Mouse (Mus musculus) leukemia stem cell, adult 10-12 weeks (primary cell): ENCODE data around the gene Mdh1b. TPM values are rescaled to one million over a fixed set of nuclear protein-coding genes. Genes with fewer than 3 reads are reported as not detected.

ENCODE experiments used
- polyA plus RNA-seq: library from polyadenylated mRNA; stranded (reverse); fragments of >175 nt; gene quantifications from 2 replicates; pipeline ENCODE4 v1.2.3, GENCODE M21; 2012; ENCODE audit warnings: low replicate concordance

The Mdh1b gene
- not detected in 2 replicates for polyA plus RNA-seq

DNA sequence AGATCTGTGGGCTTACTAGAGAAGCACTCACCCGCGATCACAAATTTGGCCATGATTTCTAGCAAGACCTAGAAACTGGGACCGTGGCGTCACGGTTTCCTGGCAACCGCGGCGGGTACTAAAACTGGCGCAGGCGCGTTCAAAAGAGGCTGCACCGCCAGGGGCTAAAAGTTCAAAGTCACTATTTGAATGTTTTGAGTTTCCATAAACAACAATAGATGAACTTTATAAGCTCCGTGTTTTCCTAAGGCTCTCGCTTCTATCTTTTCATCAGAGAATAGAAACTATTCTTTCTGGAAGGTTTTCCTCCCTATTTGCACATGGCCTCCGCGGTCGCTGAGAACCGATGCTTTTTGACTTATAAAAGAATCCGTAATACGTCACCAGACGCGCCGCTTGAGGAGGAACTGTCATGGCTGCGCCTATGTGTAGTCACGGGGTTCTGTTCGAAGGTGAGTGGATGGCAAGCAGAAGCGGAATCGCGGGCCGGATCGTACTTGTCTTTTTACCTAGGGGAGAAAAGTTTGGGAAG lies at the start of gene Mdh1b, which contains the start of gene Fastkd2:
Gene Mdh1b (minus strand): TSS at position 79 of the 532 bp plus-strand sequence.
Gene Fastkd2 (plus strand): TSS at position 375 of the 532 bp plus-strand sequence.

DNA sequence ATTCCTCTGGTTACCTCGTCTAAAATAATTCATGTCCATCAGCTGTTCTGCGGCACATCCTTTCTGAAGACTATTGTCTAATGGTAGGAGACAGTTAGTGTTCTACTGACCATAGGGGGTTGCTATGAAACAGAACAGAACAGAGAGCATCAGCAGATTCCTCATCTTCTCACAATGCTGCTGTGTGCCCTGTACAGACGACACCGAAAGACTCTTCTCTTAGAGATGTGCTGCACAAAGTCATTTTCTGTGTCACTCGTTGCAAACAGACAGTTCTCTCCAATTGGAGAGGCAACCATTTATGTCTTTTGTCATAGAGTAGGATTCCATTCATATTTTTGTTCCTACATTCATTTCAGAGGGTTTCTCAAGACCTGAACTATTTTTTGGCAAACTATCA lies 39.0 kb upstream of the Mdh1b start, which contains the start of gene 4933402D24Rik:
Gene 4933402D24Rik (minus strand): TSS at position 101 of the 400 bp plus-strand sequence.

DNA sequence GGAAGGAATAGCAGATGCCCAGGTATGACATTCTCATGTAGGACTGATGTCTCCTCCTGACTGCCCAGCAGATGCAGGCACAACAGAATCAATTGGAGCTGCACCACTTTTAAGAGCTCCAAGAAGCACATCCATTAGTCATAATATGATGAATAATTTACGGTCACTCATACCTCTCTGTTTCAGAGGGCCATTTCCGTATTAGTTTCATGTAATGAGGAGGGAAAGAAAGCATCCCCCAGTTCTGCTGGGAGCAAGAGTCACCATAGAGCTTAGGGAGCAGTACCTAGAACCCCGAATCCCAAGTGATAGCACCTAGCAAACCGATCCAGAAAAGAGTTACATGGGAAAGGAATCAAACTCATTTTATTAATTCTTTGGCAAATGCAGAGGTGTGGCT lies 43.3 kb downstream of the Mdh1b start, which contains the start of gene Dytn:
Gene Dytn (minus strand): TSS at position 101 of the 400 bp plus-strand sequence.

Other genes with a start within 250 kb of the Mdh1b start
- not detected in 2 replicates for gene Gm39653, start 114.3 kb downstream of the Mdh1b start, polyA plus RNA-seq
- gene Dytn, start 43.4 kb downstream of the Mdh1b start, polyA plus RNA-seq: 0.03 TPM in 1 of 2 replicates, not detected in the other
- 2.8 and 4.1 TPM in 2 replicates for gene Fastkd2, start 296 bp upstream of the Mdh1b start, polyA plus RNA-seq
- gene 4933402D24Rik, start 38.9 kb upstream of the Mdh1b start, polyA plus RNA-seq: not detected in 2 replicates